Mouse (Mus musculus): ENCODE data around the gene Abcb5. TPM values are rescaled to one million over a fixed set of nuclear protein-coding genes. Genes with fewer than 3 reads are reported as not detected.

Abcb5 gene
- polyA plus RNA-seq, 1 experiment = not detected

- TF ChIP-seq SRF (IDR thresholded peaks at IDR 0.05; ENCODE audit: control insufficient read depth, insufficient read length, low read depth) (no peak), CEBPB (IDR thresholded peaks at IDR 0.05; ENCODE audit: insufficient read depth, poor library complexity, severe bottlenecking) (no peak), REST (IDR thresholded peaks at IDR 0.05; ENCODE audit: insufficient read depth, insufficient read length) (no peak), E2F4 (IDR thresholded peaks at IDR 0.05; ENCODE audit: insufficient read depth) (no peak), POLR2A (IDR thresholded peaks at IDR 0.05; ENCODE audit: insufficient read length, low read depth) (no peak), USF1 (IDR thresholded peaks at IDR 0.05; ENCODE audit: low read depth) (no peak), POLR2AphosphoS2 (IDR thresholded peaks at IDR 0.05; ENCODE audit: insufficient read length, low read depth) (no peak), TCF12 (IDR thresholded peaks at IDR 0.05; ENCODE audit: insufficient read depth, poor library complexity, severe bottlenecking) (no peak), MYOD1 (IDR thresholded peaks at IDR 0.05; ENCODE audit: control insufficient read depth in 1 of 3, insufficient read length in 2 of 3, low read depth in 2 of 3) (no peak), MAX (IDR thresholded peaks at IDR 0.05; ENCODE audit: low read depth) (no peak), MYOG (IDR thresholded peaks at IDR 0.05; ENCODE audit: control insufficient read depth in 1 of 3, insufficient read depth in 1 of 3, insufficient read length in 2 of 3, low read depth in 2 of 3) (no peak), TCF3 (IDR thresholded peaks at IDR 0.05; ENCODE audit: insufficient read length, low read depth) (no peak)
- H3K36me3 ChIP-seq (ENCODE audit: control insufficient read depth, insufficient read depth) = no peaks in the 10 kb centered on the region
Measured at GRCm38 (mm10) chr12:118838260-118838659, 128.0 kb downstream of the Abcb5 start.

GRCm38 (mm10) chr12:118837361-118837760, 128.9 kb downstream of the Abcb5 start:
- TF ChIP-seq TCF3 (IDR thresholded peaks at IDR 0.05; ENCODE audit: insufficient read length, low read depth) = no peak
- no peak for TF ChIP-seq POLR2AphosphoS2 (IDR thresholded peaks at IDR 0.05; ENCODE audit: insufficient read length, low read depth)
- no peak for TF ChIP-seq USF1 (IDR thresholded peaks at IDR 0.05; ENCODE audit: low read depth)
- TF ChIP-seq E2F4 (IDR thresholded peaks at IDR 0.05; ENCODE audit: insufficient read depth) = no peak
- TF ChIP-seq MAX (IDR thresholded peaks at IDR 0.05; ENCODE audit: low read depth) = no peak
- TF ChIP-seq SRF (IDR thresholded peaks at IDR 0.05; ENCODE audit: control insufficient read depth, insufficient read length, low read depth) = no peak
- no peak for TF ChIP-seq CEBPB (IDR thresholded peaks at IDR 0.05; ENCODE audit: insufficient read depth, poor library complexity, severe bottlenecking)
- TF ChIP-seq MYOG (IDR thresholded peaks at IDR 0.05; ENCODE audit: control insufficient read depth in 1 of 3, insufficient read depth in 1 of 3, insufficient read length in 2 of 3, low read depth in 2 of 3) = no peak
- TF ChIP-seq MYOD1 (IDR thresholded peaks at IDR 0.05; ENCODE audit: control insufficient read depth in 1 of 3, insufficient read length in 2 of 3, low read depth in 2 of 3) = no peak
- TF ChIP-seq POLR2A (IDR thresholded peaks at IDR 0.05; ENCODE audit: insufficient read length, low read depth) = no peak
- TF ChIP-seq REST (IDR thresholded peaks at IDR 0.05; ENCODE audit: insufficient read depth, insufficient read length) = no peak
- TF ChIP-seq TCF12 (IDR thresholded peaks at IDR 0.05; ENCODE audit: insufficient read depth, poor library complexity, severe bottlenecking) = no peak
- Histone ChIP-seq H3K27me3 (ENCODE audit: control insufficient read depth, insufficient read depth, insufficient read length) (no peaks in the 10 kb centered on the region), H3K79me2 (ENCODE audit: control insufficient read depth, insufficient read depth) (no peaks in the 10 kb centered on the region), H3K4me3 (peak overlapping the region; percentile 27), H3K36me3 (ENCODE audit: control insufficient read depth, insufficient read depth) (no peaks in the 10 kb centered on the region), H3K4me2 (ENCODE audit: low read depth) (peak overlapping the region; percentile 95), H3ac (ENCODE audit: control insufficient read depth, insufficient read length) (no peak overlapping the region)

More at GRCm38 (mm10) chr12:118838260-118838659, 128.0 kb downstream of the Abcb5 start:
- Histone ChIP-seq H3ac (ENCODE audit: control insufficient read depth, insufficient read length) (no peak overlapping the region), H3K4me3 (no peak overlapping the region), H3K79me2 (ENCODE audit: control insufficient read depth, insufficient read depth) (no peaks in the 10 kb centered on the region), H3K27me3 (ENCODE audit: control insufficient read depth, insufficient read depth, insufficient read length) (no peaks in the 10 kb centered on the region), H3K4me2 (ENCODE audit: low read depth) (no peak overlapping the region)

DNA sequence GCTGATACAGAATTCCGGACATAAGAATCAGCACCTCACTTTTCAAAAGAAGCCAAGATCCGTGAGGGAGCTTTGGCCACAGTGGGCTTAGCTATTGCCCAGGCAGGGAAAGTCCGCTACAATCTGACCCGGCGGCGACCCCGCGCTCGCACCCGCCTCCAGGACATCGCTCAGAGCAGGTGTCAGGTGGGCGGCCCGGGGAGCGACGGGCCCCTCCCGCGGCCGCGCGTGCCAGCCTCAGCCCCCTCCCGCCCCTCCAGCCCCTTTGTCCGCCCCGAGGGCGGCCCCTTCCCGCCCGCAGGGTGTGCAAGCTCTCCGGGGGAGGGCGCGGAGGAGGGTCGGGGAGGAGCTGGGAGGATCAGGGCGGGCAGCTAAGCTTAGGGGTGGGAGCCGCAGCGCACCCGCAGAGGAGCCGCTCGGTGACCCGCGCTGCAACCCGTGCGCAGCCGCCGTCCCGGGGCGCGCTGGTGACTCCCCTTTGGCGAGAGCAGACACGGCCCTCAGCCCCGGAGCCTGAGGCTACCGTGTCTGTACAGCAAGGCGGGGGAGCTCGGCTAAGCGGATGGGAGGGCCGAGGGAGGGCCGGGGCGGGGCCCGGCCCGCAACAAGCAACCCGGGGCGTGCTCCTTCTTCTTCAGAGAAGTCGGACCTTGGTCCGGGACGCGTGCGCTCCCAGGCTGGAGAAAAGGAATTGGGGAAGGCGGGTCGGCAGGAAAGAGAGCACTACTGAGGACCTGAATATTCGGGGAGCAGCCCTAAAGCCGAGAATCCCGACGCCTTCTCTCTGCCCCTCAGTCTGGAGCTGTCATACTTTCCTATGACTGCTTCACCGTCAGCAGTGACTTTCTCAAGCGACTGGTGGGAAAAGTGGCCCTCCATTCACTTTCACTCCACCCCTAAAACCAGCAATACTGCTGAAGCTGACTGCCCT, 129.5 kb downstream of the Abcb5 start:
- peak overlapping the region; percentile 27 for H3K4me3 ChIP-seq
- H3K79me2 ChIP-seq (ENCODE audit: control insufficient read depth, insufficient read depth) = no peaks in the 10 kb centered on the region
- peak overlapping the region; percentile 95 for H3K4me2 ChIP-seq (ENCODE audit: low read depth)
- no peak for TF ChIP-seq REST (IDR thresholded peaks at IDR 0.05; ENCODE audit: insufficient read depth, insufficient read length)
- TF ChIP-seq MAX (IDR thresholded peaks at IDR 0.05; ENCODE audit: low read depth) = no peak
- no peak for TF ChIP-seq MYOG (IDR thresholded peaks at IDR 0.05; ENCODE audit: control insufficient read depth in 1 of 3, insufficient read depth in 1 of 3, insufficient read length in 2 of 3, low read depth in 2 of 3)
- no peak for TF ChIP-seq TCF3 (IDR thresholded peaks at IDR 0.05; ENCODE audit: insufficient read length, low read depth)
- no peak for TF ChIP-seq CEBPB (IDR thresholded peaks at IDR 0.05; ENCODE audit: insufficient read depth, poor library complexity, severe bottlenecking)
- peak; percentile 40 for TF ChIP-seq POLR2AphosphoS2 (IDR thresholded peaks at IDR 0.05; ENCODE audit: insufficient read length, low read depth)
- no peak for TF ChIP-seq USF1 (IDR thresholded peaks at IDR 0.05; ENCODE audit: low read depth)
- TF ChIP-seq MYOD1 (IDR thresholded peaks at IDR 0.05; ENCODE audit: control insufficient read depth in 1 of 3, insufficient read length in 2 of 3, low read depth in 2 of 3) = peak in 1 of 3 experiments; percentile 69
- no peak for TF ChIP-seq E2F4 (IDR thresholded peaks at IDR 0.05; ENCODE audit: insufficient read depth)
- peak; percentile 65 for TF ChIP-seq POLR2A (IDR thresholded peaks at IDR 0.05; ENCODE audit: insufficient read length, low read depth)
- no peak for TF ChIP-seq SRF (IDR thresholded peaks at IDR 0.05; ENCODE audit: control insufficient read depth, insufficient read length, low read depth)
- TF ChIP-seq TCF12 (IDR thresholded peaks at IDR 0.05; ENCODE audit: insufficient read depth, poor library complexity, severe bottlenecking) = no peak
- H3ac ChIP-seq (ENCODE audit: control insufficient read depth, insufficient read length) = no peak overlapping the region
- H3K27me3 ChIP-seq (ENCODE audit: control insufficient read depth, insufficient read depth, insufficient read length) = no peaks in the 10 kb centered on the region
- no peaks in the 10 kb centered on the region for H3K36me3 ChIP-seq (ENCODE audit: control insufficient read depth, insufficient read depth)

DNA sequence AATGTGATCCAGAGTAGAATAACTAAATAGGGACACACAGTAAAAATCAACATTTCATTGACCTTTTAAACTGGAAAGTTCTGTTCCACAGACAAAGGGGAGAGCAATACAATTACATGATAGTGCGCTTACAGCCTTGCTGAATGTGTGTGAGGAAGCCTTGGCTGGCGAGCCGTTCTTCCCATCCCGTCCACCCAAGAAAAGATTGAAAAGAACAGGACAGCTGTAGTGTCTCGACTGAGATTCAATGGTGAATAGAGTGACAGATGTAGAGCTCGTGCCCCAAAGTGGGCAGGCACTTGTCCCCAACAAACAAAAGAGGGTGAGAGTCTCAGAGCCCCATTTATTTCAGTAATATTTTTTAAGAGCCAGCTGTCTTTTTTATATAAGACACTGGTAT, 136.3 kb downstream of the Abcb5 start:
- H3ac ChIP-seq (ENCODE audit: control insufficient read depth, insufficient read length) = no peak overlapping the region

More for the DNA sequence above, 136.3 kb downstream of the Abcb5 start:
- Histone ChIP-seq H3K4me3 (no peak overlapping the region), H3K27me3 (ENCODE audit: control insufficient read depth, insufficient read depth, insufficient read length) (no peaks in the 10 kb centered on the region), H3K79me2 (ENCODE audit: control insufficient read depth, insufficient read depth) (no peaks in the 10 kb centered on the region), H3K4me2 (ENCODE audit: low read depth) (no peak overlapping the region), H3K36me3 (ENCODE audit: control insufficient read depth, insufficient read depth) (no peaks in the 10 kb centered on the region)
- TF ChIP-seq MYOD1 (IDR thresholded peaks at IDR 0.05; ENCODE audit: control insufficient read depth in 1 of 3, insufficient read length in 2 of 3, low read depth in 2 of 3) (no peak), REST (IDR thresholded peaks at IDR 0.05; ENCODE audit: insufficient read depth, insufficient read length) (no peak), USF1 (IDR thresholded peaks at IDR 0.05; ENCODE audit: low read depth) (no peak), POLR2A (IDR thresholded peaks at IDR 0.05; ENCODE audit: insufficient read length, low read depth) (no peak), SRF (IDR thresholded peaks at IDR 0.05; ENCODE audit: control insufficient read depth, insufficient read length, low read depth) (no peak), MAX (IDR thresholded peaks at IDR 0.05; ENCODE audit: low read depth) (no peak), CEBPB (IDR thresholded peaks at IDR 0.05; ENCODE audit: insufficient read depth, poor library complexity, severe bottlenecking) (no peak), E2F4 (IDR thresholded peaks at IDR 0.05; ENCODE audit: insufficient read depth) (no peak), TCF3 (IDR thresholded peaks at IDR 0.05; ENCODE audit: insufficient read length, low read depth) (no peak), TCF12 (IDR thresholded peaks at IDR 0.05; ENCODE audit: insufficient read depth, poor library complexity, severe bottlenecking) (no peak), POLR2AphosphoS2 (IDR thresholded peaks at IDR 0.05; ENCODE audit: insufficient read length, low read depth) (no peak)

Other genes with a start within 250 kb of the Abcb5 start
- gene Sp8, start 120.1 kb downstream of the Abcb5 start, polyA plus RNA-seq (2012; fragmentation: generic; extraction: Trizol) = 1.2 TPM